Mouse (Mus musculus): ENCODE results near the gene Gja8. TPM values are rescaled to one million over a fixed set of nuclear protein-coding genes. Genes with fewer than 3 reads are reported as not detected.

Gene Gja8
- polyA plus RNA-seq (2015; fragmentation: Nextera tagmentation; extraction: Ambion mirVana) = not detected in 2 replicates

DNA sequence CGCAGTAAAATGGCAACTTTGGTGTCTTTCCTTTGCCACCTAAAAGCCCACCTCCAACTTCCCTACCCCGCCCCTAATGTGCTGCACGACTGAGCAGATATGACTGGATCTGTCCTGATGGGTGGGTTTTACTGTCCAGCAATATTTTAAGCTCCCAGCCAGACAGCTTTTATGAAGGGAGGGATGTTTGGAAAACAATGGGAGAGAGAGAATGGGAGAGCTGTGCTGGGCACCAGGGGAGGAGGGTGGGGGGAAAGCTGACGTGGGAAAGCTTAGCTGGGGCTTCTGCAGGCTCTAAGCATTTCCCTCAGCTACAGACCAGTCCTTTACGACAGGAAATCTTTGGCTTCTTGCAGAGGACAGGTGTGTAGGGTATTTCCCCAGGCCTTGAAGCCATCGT is at the start of gene Gja8:
Gja8 (minus strand) TSS at position 101 of the 400 bp plus-strand sequence.
- no peak within 1 kb of the TSS for H3K4me2 ChIP-seq
- WGBS (ENCODE audit: insufficient replicate concordance) = 39% methylated on average over 6 of the region's 6 CpGs

DNA sequence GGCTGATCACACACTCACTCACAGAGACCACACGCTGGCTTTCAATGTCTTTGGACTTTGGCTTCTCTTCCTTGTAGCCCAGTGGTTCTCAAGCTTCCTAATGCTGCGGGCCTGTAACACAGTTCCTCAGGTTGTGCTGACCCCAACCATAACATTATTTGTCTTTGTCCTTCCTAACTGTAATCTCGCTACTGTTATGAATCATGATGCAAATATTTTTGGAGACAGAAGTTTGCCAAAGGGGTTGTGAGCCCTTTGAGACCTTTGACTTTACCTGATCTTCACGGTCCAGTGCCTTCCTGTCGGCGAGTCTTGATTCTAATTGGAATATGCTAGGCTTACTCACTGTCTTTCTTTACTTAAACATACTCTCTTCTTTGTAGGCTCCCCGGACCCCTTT is 48.6 kb upstream of the Gja8 start:
- Histone ChIP-seq H3K36me3 (no peaks in the 10 kb centered on the region), H3K4me1 (replicated peaks) (peaks cover 5% of the 10 kb centered on the region; the same call in 1 of the 2 replicates), H3K27ac (no peak overlapping the region), H3K27me3 (no peaks in the 10 kb centered on the region), H3K9ac (no peak overlapping the region), H3K4me3 (replicated peaks) (no peak overlapping the region), H3K9me3 (replicated peaks) (no peaks in the 10 kb centered on the region), H3K4me2 (no peak overlapping the region)
- no peak for DNase-seq
- 72% methylated on average over 7 of the region's 7 CpGs for WGBS (ENCODE audit: insufficient replicate concordance)
- no peak for ATAC-seq (ENCODE audit: low read depth)

More for the DNA sequence above, at the start of gene Gja8:
- Histone ChIP-seq H3K36me3 (no peaks in the 10 kb centered on the region), H3K4me3 (replicated peaks) (no peak within 1 kb of the TSS), H3K9ac (no peak within 1 kb of the TSS), H3K9me3 (replicated peaks) (no peaks in the 10 kb centered on the region), H3K27ac (no peak within 1 kb of the TSS), H3K27me3 (no peaks in the 10 kb centered on the region), H3K4me1 (replicated peaks) (no peaks in the 10 kb centered on the region; the same call in 1 of the 2 replicates)
- ATAC-seq (ENCODE audit: low read depth) (no peak), DNase-seq (no peak)

DNA sequence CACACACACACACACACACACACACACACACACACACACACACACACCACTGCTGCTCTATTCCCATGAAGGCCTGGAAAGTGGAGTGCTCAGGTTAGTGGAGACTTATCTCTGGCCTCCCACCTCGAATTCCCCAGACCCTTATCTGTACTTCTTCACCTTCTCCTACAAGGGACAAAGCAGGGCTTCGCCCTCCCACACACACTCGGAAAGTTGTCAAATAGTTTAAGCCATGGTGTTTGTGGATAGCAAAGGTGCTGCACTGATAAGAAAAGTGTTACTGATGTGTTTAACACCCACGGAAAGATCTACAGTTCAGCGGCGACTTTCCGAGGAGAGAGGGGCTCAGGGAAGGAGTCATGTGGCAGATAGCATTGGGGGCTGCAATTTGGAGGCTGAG is 45.2 kb upstream of the Gja8 start:
- H3K4me2 ChIP-seq = no peak overlapping the region
- no peak overlapping the region for H3K4me3 ChIP-seq (replicated peaks)
- DNase-seq (no peak), ATAC-seq (ENCODE audit: low read depth) (peak; percentile 34; the same call in 1 of the 2 replicates)
- 4% methylated on average over 7 of the region's 7 CpGs for WGBS (ENCODE audit: insufficient replicate concordance)
- no peaks in the 10 kb centered on the region for H3K9me3 ChIP-seq (replicated peaks)
- H3K4me1 ChIP-seq (replicated peaks) = peaks cover 5% of the 10 kb centered on the region; the same call in 1 of the 2 replicates
- H3K27ac ChIP-seq = no peak overlapping the region
- H3K27me3 ChIP-seq = no peaks in the 10 kb centered on the region
- no peak overlapping the region for H3K9ac ChIP-seq
- H3K36me3 ChIP-seq = no peaks in the 10 kb centered on the region

DNA sequence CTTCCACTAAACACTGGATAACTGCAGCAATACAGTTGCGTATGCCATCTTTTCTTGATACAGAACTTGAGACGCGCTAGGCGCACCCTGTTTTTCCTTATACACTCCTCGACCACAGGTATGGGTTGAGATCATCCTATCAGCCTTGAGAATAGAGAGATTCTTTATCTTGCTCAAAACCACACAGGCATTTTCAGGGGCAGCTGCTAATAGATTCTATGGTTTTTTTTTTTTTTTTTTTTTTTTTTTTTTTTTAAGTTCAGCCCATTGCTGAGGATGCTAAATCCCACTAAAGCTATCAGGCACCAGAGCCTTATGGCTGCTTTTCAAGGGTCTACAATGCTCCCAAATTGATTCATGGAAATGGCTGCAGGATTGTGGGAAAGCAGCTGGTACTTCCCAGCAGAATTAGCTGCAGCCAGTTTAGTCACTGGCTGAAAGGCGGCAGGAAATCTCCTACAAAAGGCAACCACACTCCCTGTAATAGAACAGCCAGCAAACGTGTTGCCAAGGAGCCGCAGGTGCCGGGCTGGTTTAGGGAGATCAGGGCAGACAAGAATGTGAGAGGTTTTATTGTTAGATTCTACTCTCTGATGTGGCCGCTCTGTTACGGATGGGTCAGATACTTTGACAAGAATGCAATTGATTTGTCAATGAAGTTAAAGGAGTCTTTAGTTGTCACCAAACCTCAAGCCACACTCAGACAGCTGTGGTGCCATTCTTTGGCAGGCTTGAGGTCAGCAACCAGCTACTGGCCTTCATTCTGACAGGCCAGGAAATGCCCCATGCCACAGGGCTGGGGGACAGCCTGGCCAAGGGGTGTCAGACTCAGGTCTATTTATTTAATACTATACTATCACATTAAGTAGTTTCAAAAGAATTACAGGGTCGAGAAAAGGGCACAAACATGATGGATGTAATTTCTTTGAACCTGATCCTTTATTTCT is 37.5 kb upstream of the Gja8 start:
- no peaks in the 10 kb centered on the region for H3K9me3 ChIP-seq (replicated peaks)
- DNase-seq (no peak), ATAC-seq (ENCODE audit: low read depth) (no peak)
- no peaks in the 10 kb centered on the region for H3K27me3 ChIP-seq
- peaks cover 3% of the 10 kb centered on the region; the same call in 1 of the 2 replicates for H3K4me1 ChIP-seq (replicated peaks)
- H3K27ac ChIP-seq = no peak overlapping the region
- H3K4me2 ChIP-seq = no peak overlapping the region
- H3K36me3 ChIP-seq = no peaks in the 10 kb centered on the region
- WGBS (ENCODE audit: insufficient replicate concordance) = 56% methylated on average over 12 of the region's 12 CpGs
- no peak overlapping the region for H3K4me3 ChIP-seq (replicated peaks)
- H3K9ac ChIP-seq = no peak overlapping the region

DNA sequence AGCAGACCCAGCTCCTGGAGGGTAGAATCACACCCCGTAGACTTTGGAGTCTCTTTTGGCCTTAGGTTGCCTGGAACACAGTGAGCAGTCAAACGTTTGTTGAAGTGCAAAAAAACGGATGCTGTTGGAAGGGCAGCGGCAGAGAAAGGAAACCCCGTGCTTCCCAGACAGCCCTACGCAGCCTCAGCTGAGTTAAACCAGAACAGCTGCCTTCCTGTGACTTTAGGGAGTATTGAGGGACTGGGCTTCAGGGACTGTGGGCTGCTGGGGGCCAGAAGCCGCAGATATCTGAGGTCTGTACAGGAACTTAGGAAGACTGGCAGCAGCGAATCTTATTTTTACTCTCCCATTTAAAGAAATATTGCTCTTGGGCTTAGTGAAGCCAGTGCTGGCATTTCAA is 34.8 kb upstream of the Gja8 start:
- H3K27ac ChIP-seq = no peak overlapping the region
- 14% methylated on average over 8 of the region's 8 CpGs for WGBS (ENCODE audit: insufficient replicate concordance)
- H3K9ac ChIP-seq = no peak overlapping the region
- no peak overlapping the region for H3K4me2 ChIP-seq
- no peaks in the 10 kb centered on the region for H3K36me3 ChIP-seq
- H3K4me3 ChIP-seq (replicated peaks) = no peak overlapping the region
- ATAC-seq (ENCODE audit: low read depth) (no peak), DNase-seq (no peak)
- no peaks in the 10 kb centered on the region for H3K27me3 ChIP-seq
- no peaks in the 10 kb centered on the region for H3K9me3 ChIP-seq (replicated peaks)
- peaks cover 3% of the 10 kb centered on the region; the same call in 1 of the 2 replicates for H3K4me1 ChIP-seq (replicated peaks)

DNA sequence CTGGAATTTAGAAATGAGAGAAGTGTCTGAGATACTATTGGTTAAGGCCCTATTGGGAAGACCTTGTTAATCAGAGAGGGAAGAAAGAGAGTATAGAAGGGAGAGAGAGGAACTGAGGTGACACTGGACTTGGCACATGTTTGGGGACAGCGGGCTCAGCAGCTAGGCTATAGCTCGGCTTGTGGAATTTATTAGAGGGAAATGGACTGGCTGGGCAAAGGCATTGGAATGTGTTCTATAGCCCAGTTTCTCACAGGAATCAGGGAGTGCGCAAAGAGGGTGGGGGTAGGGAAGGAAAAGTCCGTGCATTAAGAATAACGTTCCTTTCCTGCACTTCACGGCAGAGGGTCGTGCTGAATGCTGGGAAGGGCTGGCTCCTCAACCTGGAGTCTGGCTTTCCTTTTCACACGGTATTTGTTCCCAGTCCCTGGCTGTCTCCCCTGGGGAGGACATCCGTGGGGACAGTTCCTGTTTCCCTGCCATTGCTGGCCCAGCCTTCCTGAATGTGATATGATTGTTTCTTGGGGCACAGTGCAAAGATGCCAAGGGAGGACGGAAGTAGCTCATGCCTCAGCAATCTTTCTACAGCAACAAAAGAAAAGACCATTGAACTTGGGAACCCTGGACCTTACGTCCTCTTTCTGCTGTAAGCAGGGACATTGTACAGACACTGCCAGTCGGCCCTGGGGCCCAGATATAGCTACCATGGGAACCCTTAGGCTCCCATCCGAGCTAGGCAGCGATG is 27.8 kb upstream of the Gja8 start:
- Histone ChIP-seq H3K4me1 (replicated peaks) (no peaks in the 10 kb centered on the region), H3K27ac (no peak overlapping the region; the same call in 1 of the 2 replicates), H3K9me3 (replicated peaks) (no peaks in the 10 kb centered on the region), H3K9ac (no peak overlapping the region), H3K4me3 (replicated peaks) (no peak overlapping the region), H3K4me2 (no peak overlapping the region), H3K36me3 (no peaks in the 10 kb centered on the region), H3K27me3 (no peaks in the 10 kb centered on the region)
- DNase-seq = no peak
- ATAC-seq (ENCODE audit: low read depth) = 0 out of 2 replicates have a peak, but pooled peaks have one; percentile 23
- WGBS (ENCODE audit: insufficient replicate concordance) = 33% methylated on average over 14 of the region's 14 CpGs

DNA sequence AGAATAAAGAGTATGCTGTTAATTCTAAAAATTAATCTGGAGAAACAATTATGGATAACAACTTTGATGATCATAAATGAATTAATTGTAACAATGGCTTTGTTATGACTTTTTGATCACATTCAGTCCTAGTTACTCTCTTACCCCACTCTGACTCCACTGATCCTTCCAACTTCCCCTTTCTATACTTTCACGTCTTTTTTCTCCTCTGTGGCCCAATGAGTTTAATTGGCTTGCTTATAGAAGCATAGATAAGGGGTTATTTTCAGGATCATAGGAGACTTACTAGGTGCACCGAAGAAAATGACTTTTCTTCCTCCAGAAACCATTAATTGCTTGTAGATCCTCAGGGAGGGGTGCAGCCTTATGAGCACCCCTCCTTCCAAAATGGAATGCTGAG is 16.9 kb upstream of the Gja8 start:
- DNase-seq (no peak), ATAC-seq (ENCODE audit: low read depth) (no peak)
- Histone ChIP-seq H3K36me3 (no peaks in the 10 kb centered on the region), H3K27ac (no peak overlapping the region), H3K4me3 (replicated peaks) (no peak overlapping the region), H3K4me2 (no peak overlapping the region), H3K4me1 (replicated peaks) (no peaks in the 10 kb centered on the region), H3K9me3 (replicated peaks) (no peaks in the 10 kb centered on the region), H3K9ac (no peak overlapping the region), H3K27me3 (no peaks in the 10 kb centered on the region)
- 46% methylated on average over 2 of the region's 2 CpGs for WGBS (ENCODE audit: insufficient replicate concordance)

DNA sequence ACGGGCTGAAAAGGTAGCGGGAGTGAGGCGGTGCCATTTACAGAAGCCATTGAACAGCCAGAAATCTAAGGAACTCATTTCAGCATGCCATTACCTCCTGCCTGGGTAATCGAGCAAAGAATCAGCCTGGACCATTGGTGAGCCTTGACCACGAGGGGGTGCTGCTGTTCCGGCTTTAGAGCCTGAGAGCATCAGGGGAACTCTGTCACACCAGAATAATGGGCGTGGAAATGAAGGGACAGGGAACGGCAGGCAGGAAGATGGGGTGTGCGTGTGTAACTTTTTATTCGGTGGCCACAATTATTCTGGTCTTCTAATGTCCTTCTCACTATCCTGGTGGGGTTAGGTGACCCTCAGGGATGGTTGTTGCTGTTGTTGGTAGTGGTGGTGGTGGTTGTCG is 12.9 kb upstream of the Gja8 start:
- no peak overlapping the region for H3K4me2 ChIP-seq
- H3K27me3 ChIP-seq = 0 out of 2 replicates have a peak, but pooled peaks cover 4% of the 10 kb centered on the region
- H3K4me3 ChIP-seq (replicated peaks) = no peak overlapping the region
- no peaks in the 10 kb centered on the region for H3K9me3 ChIP-seq (replicated peaks)
- no peak overlapping the region for H3K9ac ChIP-seq
- DNase-seq (peak; percentile 28), ATAC-seq (ENCODE audit: low read depth) (no peak)
- H3K36me3 ChIP-seq = no peaks in the 10 kb centered on the region
- no peaks in the 10 kb centered on the region for H3K4me1 ChIP-seq (replicated peaks)
- WGBS (ENCODE audit: insufficient replicate concordance) = 12% methylated on average over 11 of the region's 11 CpGs
- no peak overlapping the region for H3K27ac ChIP-seq

DNA sequence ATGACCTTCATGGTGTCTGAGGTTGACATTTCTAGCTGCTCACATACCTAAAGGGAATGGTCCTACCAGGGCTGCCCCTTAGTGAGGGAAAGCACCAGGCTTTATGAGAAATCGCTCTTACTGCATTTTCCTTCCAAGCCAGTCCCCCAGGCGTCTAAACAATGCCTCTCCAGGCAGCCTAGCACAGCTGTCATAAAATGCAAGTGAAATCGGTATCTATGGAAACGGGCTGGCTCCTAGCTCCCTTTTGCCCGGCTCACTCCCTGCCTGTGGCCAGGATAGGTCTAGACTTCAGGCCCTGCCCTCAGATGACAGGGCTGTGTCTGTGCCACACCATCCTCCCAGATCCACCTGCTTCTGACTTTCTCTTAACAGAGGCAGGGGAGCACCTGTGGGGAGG is 11.8 kb upstream of the Gja8 start:
- Histone ChIP-seq H3K9ac (no peak overlapping the region), H3K9me3 (replicated peaks) (no peaks in the 10 kb centered on the region), H3K4me2 (no peak overlapping the region), H3K27me3 (0 out of 2 replicates have a peak, but pooled peaks cover 4% of the 10 kb centered on the region), H3K27ac (no peak overlapping the region), H3K36me3 (no peaks in the 10 kb centered on the region), H3K4me3 (replicated peaks) (no peak overlapping the region), H3K4me1 (replicated peaks) (no peaks in the 10 kb centered on the region)
- ATAC-seq (ENCODE audit: low read depth) (no peak), DNase-seq (no peak)
- WGBS (ENCODE audit: insufficient replicate concordance) = 30% methylated on average over 5 of the region's 5 CpGs

DNA sequence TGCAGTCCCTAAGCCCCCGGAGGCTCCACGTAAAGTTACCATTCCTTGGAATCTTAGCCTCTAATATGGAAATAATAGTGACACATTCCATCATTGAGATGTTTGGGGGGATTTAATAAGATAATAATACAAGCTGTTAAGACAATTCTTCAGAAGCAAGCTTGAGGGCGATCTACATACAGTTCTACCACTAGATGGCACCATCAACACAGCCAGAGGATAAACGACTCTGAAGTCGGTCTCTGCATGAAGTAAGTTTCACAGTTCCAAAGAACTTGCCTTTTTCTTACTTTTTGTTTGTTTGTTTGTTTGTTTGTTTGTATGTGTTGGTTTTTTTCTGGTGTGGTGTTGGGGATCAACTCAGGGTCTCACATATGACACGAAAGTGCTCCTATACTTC is 10.4 kb upstream of the Gja8 start:
- Histone ChIP-seq H3K4me1 (replicated peaks) (no peaks in the 10 kb centered on the region), H3K4me2 (no peak overlapping the region), H3K27ac (no peak overlapping the region), H3K27me3 (0 out of 2 replicates have a peak, but pooled peaks cover 4% of the 10 kb centered on the region), H3K4me3 (replicated peaks) (no peak overlapping the region), H3K36me3 (no peaks in the 10 kb centered on the region), H3K9ac (no peak overlapping the region), H3K9me3 (replicated peaks) (no peaks in the 10 kb centered on the region)
- no peak for ATAC-seq (ENCODE audit: low read depth)
- no peak for DNase-seq
- 9% methylated on average over 6 of the region's 6 CpGs for WGBS (ENCODE audit: insufficient replicate concordance)

DNA sequence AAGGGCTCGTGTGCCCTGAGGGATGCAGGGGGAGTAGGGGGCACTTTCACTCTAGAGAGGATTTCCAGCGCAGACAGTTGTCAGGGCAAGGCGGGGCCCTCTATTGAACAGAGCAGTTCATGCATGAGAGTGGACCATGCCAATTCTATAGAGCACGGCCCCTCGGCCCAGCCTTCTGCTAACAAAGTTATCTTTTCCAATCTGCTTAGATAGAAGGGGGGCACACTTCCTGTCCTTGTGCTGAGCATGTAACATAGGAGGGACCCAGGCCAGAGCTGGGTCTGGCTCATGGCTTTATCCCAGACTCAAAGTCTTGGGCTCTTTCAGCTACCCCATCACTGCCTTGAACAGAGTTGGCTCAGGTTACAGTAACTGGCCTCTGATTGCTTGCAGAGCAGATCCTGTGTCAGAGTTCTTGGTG is 5.5 kb upstream of the Gja8 start:
- Histone ChIP-seq H3K9ac (no peak overlapping the region), H3K36me3 (no peaks in the 10 kb centered on the region), H3K4me1 (replicated peaks) (no peaks in the 10 kb centered on the region; the same call in 1 of the 2 replicates), H3K4me2 (no peak overlapping the region), H3K4me3 (replicated peaks) (no peak overlapping the region), H3K27ac (no peak overlapping the region), H3K9me3 (replicated peaks) (no peaks in the 10 kb centered on the region), H3K27me3 (0 out of 2 replicates have a peak, but pooled peaks cover 4% of the 10 kb centered on the region)
- ATAC-seq (ENCODE audit: low read depth) (no peak), DNase-seq (no peak)
- 53% methylated on average over 5 of the region's 5 CpGs for WGBS (ENCODE audit: insufficient replicate concordance)

All from liver, embryonic 13.5 days (tissue).